8 mouse cellular contexts compared by ENCODE assay signal in genomic region chr15:99972361-99972988, GRCm38 (mm10). TPM values are rescaled to one million over a fixed set of nuclear protein-coding genes. Genes with fewer than 3 reads are reported as not detected.
DNase-seq lines count a peak whose midpoint lies in the region; ATAC-seq and TF ChIP-seq lines count a peak whose summit lies in the region.

No protein-coding gene starts in this region.

- ATAC-seq in lung, postnatal 0 days = peak; percentile 98

- DNase-seq in MEL (ENCODE audit: low read depth, low spot score) = peak; percentile 99
- peak; percentile 96 for DNase-seq in cerebellum, adult 2 months
- DNase-seq in forelimb bud, embryonic 11.5 days (ENCODE audit: low read depth, low spot score) = peak; percentile 93
- peak; percentile 97 for DNase-seq in hindbrain, embryonic 10.5 days (ENCODE audit: low spot score)
- peak; percentile 95 for DNase-seq in layer of hippocampus, adult 9-11 months
- peak; percentile 99 for DNase-seq in lung, postnatal 0 days (ENCODE audit: low spot score)
- DNase-seq in ovary, postnatal 14 days (ENCODE audit: low spot score) = peak; percentile 93
- DNase-seq in thymus, postnatal 14 days = peak; percentile 97

- TF ChIP-seq RAD21 in MEL (IDR thresholded peaks at IDR 0.05; ENCODE audit: low read depth, low read length) = no peak

- H3K9me3 ChIP-seq in MEL (replicated peaks; ENCODE audit: insufficient read depth, low read length) = no peaks in the 10 kb centered on the region
- H3K9me3 ChIP-seq in hindbrain, embryonic 10.5 days = no peaks in the 10 kb centered on the region
- no peaks in the 10 kb centered on the region for H3K9me3 ChIP-seq in lung, postnatal 0 days (ENCODE audit: low read length)

- peaks cover 4 to 5% of the 10 kb centered on the region in 2 experiments; a peak in 3 of 4 replicates for H3K27me3 ChIP-seq in MEL (ENCODE audit: control insufficient read depth in 1 of 2, insufficient read depth in 2 of 2, low read length in 2 of 2)
- H3K27me3 ChIP-seq in cerebellum, adult 2 months (ENCODE audit: control insufficient read depth, insufficient read depth, low read length) = no peaks in the 10 kb centered on the region
- no peaks in the 10 kb centered on the region for H3K27me3 ChIP-seq in hindbrain, embryonic 10.5 days (ENCODE audit: insufficient read depth, poor library complexity, severe bottlenecking)
- H3K27me3 ChIP-seq in lung, postnatal 0 days (replicated peaks; ENCODE audit: insufficient read depth, low read length) = no peaks in the 10 kb centered on the region

- H3K36me3 ChIP-seq in MEL (ENCODE audit: control insufficient read depth in 1 of 2, insufficient read depth in 2 of 2, low read length in 2 of 2) = peaks cover 0 to 39% of the 10 kb centered on the region in 2 experiments; a peak in 3 of 4 replicates
- H3K36me3 ChIP-seq in hindbrain, embryonic 10.5 days = no peaks in the 10 kb centered on the region
- no peaks in the 10 kb centered on the region for H3K36me3 ChIP-seq in lung, postnatal 0 days (ENCODE audit: insufficient read depth, low read length)

- peak overlapping the region; percentile 82 for H3K4me2 ChIP-seq in lung, postnatal 0 days (replicated peaks; ENCODE audit: low read depth, low read length)

- peak; percentile 93 to 97 for TF ChIP-seq POLR2A in MEL (IDR thresholded peaks at IDR 0.05; ENCODE audit: control insufficient read depth in 1 of 2, insufficient read depth in 1 of 2, low read depth in 1 of 2, low read length in 2 of 2, poor library complexity in 1 of 2)
- TF ChIP-seq POLR2A in cerebellum, adult 2 months (IDR thresholded peaks at IDR 0.05; ENCODE audit: borderline replicate concordance, insufficient read depth, low read length) = peak; percentile 95

- WGBS in cerebellum, adult 2 months = under 1% methylated on average over 50 of the region's 50 CpGs
- WGBS in hindbrain, embryonic 10.5 days = under 1% methylated on average over 50 of the region's 50 CpGs
- under 1% methylated on average over 41 of the region's 50 CpGs for WGBS in lung, postnatal 0 days

- H3K4me3 ChIP-seq in MEL (ENCODE audit: control insufficient read depth in 1 of 2, insufficient read depth in 1 of 2, low read depth in 2 of 2, low read length in 2 of 2) = peak overlapping the region; percentile 61 to 98
- peak overlapping the region; percentile 67 for H3K4me3 ChIP-seq in cerebellum, adult 2 months (replicated peaks; ENCODE audit: insufficient read depth, low read depth, low read length)
- H3K4me3 ChIP-seq in hindbrain, embryonic 10.5 days = peak overlapping the region; percentile 74
- H3K4me3 ChIP-seq in lung, postnatal 0 days (ENCODE audit: low read depth, low read length) = peak overlapping the region; percentile 91

- peak overlapping the region; percentile 99 for H3K9ac ChIP-seq in MEL (ENCODE audit: control insufficient read depth, low read depth, low read length, poor library complexity, severe bottlenecking)
- peak overlapping the region; percentile 79 for H3K9ac ChIP-seq in lung, postnatal 0 days (replicated peaks; ENCODE audit: low read depth)

- peaks cover 12 to 19% of the 10 kb centered on the region in 2 experiments for H3K4me1 ChIP-seq in MEL (ENCODE audit: control insufficient read depth in 1 of 2, insufficient read depth in 2 of 2, low read length in 2 of 2)
- no peaks in the 10 kb centered on the region for H3K4me1 ChIP-seq in cerebellum, adult 2 months (ENCODE audit: control insufficient read depth, insufficient read depth, low read length)
- H3K4me1 ChIP-seq in hindbrain, embryonic 10.5 days (replicated peaks) = peaks cover 13% of the 10 kb centered on the region
- H3K4me1 ChIP-seq in lung, postnatal 0 days (ENCODE audit: insufficient read depth, low read depth, low read length) = no peaks in the 10 kb centered on the region

- H3K79me2 ChIP-seq in MEL (ENCODE audit: control insufficient read depth, insufficient read depth, low read length, poor library complexity) = peaks cover 45% of the 10 kb centered on the region

- H3K27ac ChIP-seq in MEL (ENCODE audit: control insufficient read depth, low read depth, low read length) = peak overlapping the region; percentile 90
- peak overlapping the region; percentile 74 for H3K27ac ChIP-seq in cerebellum, adult 2 months (ENCODE audit: insufficient read depth, low read length)
- peak overlapping the region; percentile 93 for H3K27ac ChIP-seq in hindbrain, embryonic 10.5 days
- peak overlapping the region; percentile 97 for H3K27ac ChIP-seq in lung, postnatal 0 days (ENCODE audit: low read length)

- TF ChIP-seq CTCF in MEL (IDR thresholded peaks at IDR 0.05 in 2 of 3, conservative IDR thresholded peaks at IDR 0.05 in 1 of 3; ENCODE audit: control insufficient read depth in 1 of 3, insufficient read depth in 1 of 3, low read depth in 2 of 3, low read length in 3 of 3, poor library complexity in 1 of 3, severe bottlenecking in 1 of 3) = no peak
- TF ChIP-seq CTCF in cerebellum, adult 2 months (IDR thresholded peaks at IDR 0.05; ENCODE audit: borderline replicate concordance, insufficient read depth, low read depth, low read length) = no peak
- no peak for TF ChIP-seq CTCF in lung, postnatal 0 days (IDR thresholded peaks at IDR 0.05)

- peak in 1 of 2 experiments; percentile 27; a peak in 1 of 4 replicates for TF ChIP-seq EP300 in MEL (IDR thresholded peaks at IDR 0.05; ENCODE audit: low read depth in 1 of 2, low read length in 2 of 2)
- TF ChIP-seq EP300 in lung, postnatal 0 days (IDR thresholded peaks at IDR 0.05) = peak; percentile 39

TF ChIP-seq in MEL, 35 proteins besides CTCF, POLR2A, EP300 and RAD21:
- TF ChIP-seq USF2 (IDR thresholded peaks at IDR 0.05; ENCODE audit: borderline replicate concordance in 1 of 2, insufficient read depth in 1 of 2, low read depth in 1 of 2, low read length in 2 of 2) (no peak), CHD2 (IDR thresholded peaks at IDR 0.05; ENCODE audit: low read length) (peak; percentile 79), KAT2A (conservative IDR thresholded peaks at IDR 0.05; ENCODE audit: low read depth, low read length) (peak; percentile 93), JUND (IDR thresholded peaks at IDR 0.05; ENCODE audit: low read depth, low read length) (no peak), SMC3 (IDR thresholded peaks at IDR 0.05; ENCODE audit: low read depth, low read length) (no peak), MEF2A (IDR thresholded peaks at IDR 0.05; ENCODE audit: extremely low read depth, insufficient replicate concordance, low read depth, low read length, poor library complexity, severe bottlenecking) (no peak), POLR2AphosphoS5 (IDR thresholded peaks at IDR 0.05; ENCODE audit: borderline replicate concordance, low read depth, low read length) (no peak), NRF1 (IDR thresholded peaks at IDR 0.05; ENCODE audit: insufficient read depth, low read depth, low read length, poor library complexity, severe bottlenecking) (0 out of 2 replicates have a peak, but pooled peaks have one; percentile 47), HCFC1 (IDR thresholded peaks at IDR 0.05; ENCODE audit: low read depth, low read length) (peak; percentile 96), MAZ (IDR thresholded peaks at IDR 0.05; ENCODE audit: low read depth, low read length) (peak; percentile 99), UBTF (IDR thresholded peaks at IDR 0.05; ENCODE audit: borderline replicate concordance, insufficient read depth, low read depth, low read length) (no peak), ZKSCAN1 (IDR thresholded peaks at IDR 0.05; ENCODE audit: low read depth, low read length) (peak; percentile 76; the same call in 1 of the 2 replicates), SIN3A (IDR thresholded peaks at IDR 0.05; ENCODE audit: low read length) (peak; percentile 97), NELFE (IDR thresholded peaks at IDR 0.05; ENCODE audit: low read depth, low read length) (peak; percentile 98), ZMIZ1 (IDR thresholded peaks at IDR 0.05; ENCODE audit: low read depth, low read length) (peak; percentile 90), ELF1 (IDR thresholded peaks at IDR 0.05; ENCODE audit: low read depth, low read length) (peak; percentile 87), USF1 (IDR thresholded peaks at IDR 0.05; ENCODE audit: low read depth, low read length) (no peak; the same call in none of the 2 replicates), RCOR1 (IDR thresholded peaks at IDR 0.05; ENCODE audit: low read depth, low read length) (peak; percentile 76), POLR2AphosphoS2 (IDR thresholded peaks at IDR 0.05; ENCODE audit: low read length) (peak; percentile 99), MAX (IDR thresholded peaks at IDR 0.05; ENCODE audit: low read length) (peak; percentile 86; the same call in 1 of the 2 replicates), ETS1 (IDR thresholded peaks at IDR 0.05; ENCODE audit: low read depth, low read length) (peak; percentile 53), MYC (IDR thresholded peaks at IDR 0.05; ENCODE audit: low read depth, low read length) (peak; percentile 88), MXI1 (IDR thresholded peaks at IDR 0.05; ENCODE audit: low read depth, low read length) (no peak), TCF12 (IDR thresholded peaks at IDR 0.05; ENCODE audit: low read depth, low read length) (peak; percentile 77), MYB (IDR thresholded peaks at IDR 0.05; ENCODE audit: low read depth, low read length) (no peak), TBP (IDR thresholded peaks at IDR 0.05; ENCODE audit: low read depth, low read length) (no peak), ZNF384 (IDR thresholded peaks at IDR 0.05; ENCODE audit: low read depth, low read length) (peak; percentile 99), CHD1 (IDR thresholded peaks at IDR 0.05; ENCODE audit: low read depth, low read length) (no peak)

RNA-seq across cellular contexts. Expression of gene Larp4, which starts 2.6 kb away (rescaled TPM):
- 193 and 198 TPM in 2 replicates for total RNA-seq in MEL (2012; rRNA removed)
- polyA plus RNA-seq in MEL (2012; ENCODE audit: insufficient read depth in 1 of 2, insufficient read length in 2 of 2, low read depth in 1 of 2, low replicate concordance in 2 of 2, missing spikeins in 1 of 2) = 100 to 1,000 TPM; 168 to 216 TPM
- 26.9 and 35.4 TPM in 2 replicates for polyA plus RNA-seq in cerebellum, adult 2 months (2012; rRNA removed)
- 25.8 and 35.2 TPM in 2 replicates for polyA plus RNA-seq in hindbrain, embryonic 10.5 days (2016; fragmentation: Nextera tagmentation; extraction: Ambion mirVana)
- 20.4 and 22.8 TPM in 2 replicates for polyA plus RNA-seq in lung, postnatal 0 days (2015; fragmentation: Nextera tagmentation; extraction: Ambion mirVana)

RNA-seq across cellular contexts. Expression of gene Fam186a, which starts 5.6 kb away (rescaled TPM):
- total RNA-seq in MEL (2012; rRNA removed) = not detected in 2 replicates
- polyA plus RNA-seq in MEL (2012; ENCODE audit: insufficient read depth in 1 of 2, insufficient read length in 2 of 2, low read depth in 1 of 2, low replicate concordance in 2 of 2, missing spikeins in 1 of 2) = not detected
- polyA plus RNA-seq in cerebellum, adult 2 months (2012; rRNA removed) = 0.05 and 0.08 TPM in 2 replicates
- not detected in 2 replicates for polyA plus RNA-seq in hindbrain, embryonic 10.5 days (2016; fragmentation: Nextera tagmentation; extraction: Ambion mirVana)
- 0.01 and 0.04 TPM in 2 replicates for polyA plus RNA-seq in lung, postnatal 0 days (2015; fragmentation: Nextera tagmentation; extraction: Ambion mirVana)

Comparison
In these comparisons a context has a peak if more than half of its experiments do, and no peak if none do; other contexts are left out.
1. Peak in every context shown above with its lines: DNase-seq, ATAC-seq, H3K4me3 ChIP-seq and H3K27ac ChIP-seq.